Mouse (Mus musculus) intestine, postnatal 0 days (tissue): ENCODE measurements around the gene Ptdss2. TPM values are rescaled to one million over a fixed set of nuclear protein-coding genes. Genes with fewer than 3 reads are reported as not detected.

ENCODE experiments used
- ATAC-seq: fragments of 200-750 bp; cut with Nextera tagmentation; 2 replicates; pipeline ENCODE4 v1.8.0; 2017; ENCODE audit warnings: mild to moderate bottlenecking, moderate TSS enrichment, moderate library complexity
- H3K27ac ChIP-seq: fragments of 300-500 bp; sonication (generic); 2 replicates; pipeline ENCODE4 v1.5.1; 2014; ENCODE audit warnings: mild to moderate bottlenecking, low read depth, low read length, moderate library complexity
- H3K27me3 ChIP-seq: fragments of 300-500 bp; sonication (generic); replicated peaks from 2 replicates; pipeline ENCODE4 v1.6.1; 2014; ENCODE audit warnings: low read length, mixed read lengths; ENCODE audit not compliant: control insufficient read depth, insufficient read depth
- H3K36me3 ChIP-seq: fragments of 300-500 bp; sonication (generic); 2 replicates; pipeline ENCODE4 v1.6.1; 2014; ENCODE audit warnings: mild to moderate bottlenecking, moderate library complexity; ENCODE audit not compliant: control insufficient read depth, insufficient read depth
- H3K4me1 ChIP-seq: fragments of 300-500 bp; sonication (generic); replicated peaks from 2 replicates; pipeline ENCODE4 v1.6.1; 2014; ENCODE audit warnings: antibody characterized with exemption, low read length, mixed read lengths; ENCODE audit not compliant: control insufficient read depth, insufficient read depth
- H3K4me2 ChIP-seq: fragments of 300-500 bp; sonication (generic); replicated peaks from 2 replicates; pipeline ENCODE4 v1.6.1; 2014; ENCODE audit warnings: low read depth, mild to moderate bottlenecking, moderate library complexity
- H3K4me3 ChIP-seq: fragments of 300-500 bp; sonication (generic); 2 replicates; pipeline ENCODE4 v1.5.1; 2014; ENCODE audit warnings: low read depth, low read length
- H3K9ac ChIP-seq: fragments of 300-500 bp; sonication (generic); 2 replicates; pipeline ENCODE4 v1.6.1; 2014; ENCODE audit warnings: mild to moderate bottlenecking, low read depth, low read length
- H3K9me3 ChIP-seq: fragments of 300-500 bp; sonication (generic); 2 replicates; pipeline ENCODE4 v1.6.1; 2016; ENCODE audit warnings: mixed run types; ENCODE audit not compliant: control insufficient read depth
- CTCF ChIP-seq: sonication (generic); IDR thresholded peaks from 2 replicates; pipeline ENCODE4 v1.5.1; 2016; ENCODE audit warnings: low read depth, mild to moderate bottlenecking, control low read depth, antibody characterized with exemption, moderate library complexity
- WGBS: fragments of 180-500 bp; shearing (Covaris S2); extraction: QIAGEN DNeasy Blood & Tissue Kit; methylation state at CpG from one replicate; pipeline ENCODE4 v1.1.7; 2014; 5-methylcytosine and 5-hydroxymethylcytosine counted together
- polyA plus RNA-seq: library from polyadenylated mRNA; unstranded; fragments of >200 nt; fragmentation: Nextera tagmentation; extraction: Ambion mirVana; gene quantifications from 2 replicates; pipeline ENCODE4 v1.2.1, GENCODE M21; 2015

Gene Ptdss2
- polyA plus RNA-seq, 1 experiment from 2014 or later = 37.7 TPM

DNA sequence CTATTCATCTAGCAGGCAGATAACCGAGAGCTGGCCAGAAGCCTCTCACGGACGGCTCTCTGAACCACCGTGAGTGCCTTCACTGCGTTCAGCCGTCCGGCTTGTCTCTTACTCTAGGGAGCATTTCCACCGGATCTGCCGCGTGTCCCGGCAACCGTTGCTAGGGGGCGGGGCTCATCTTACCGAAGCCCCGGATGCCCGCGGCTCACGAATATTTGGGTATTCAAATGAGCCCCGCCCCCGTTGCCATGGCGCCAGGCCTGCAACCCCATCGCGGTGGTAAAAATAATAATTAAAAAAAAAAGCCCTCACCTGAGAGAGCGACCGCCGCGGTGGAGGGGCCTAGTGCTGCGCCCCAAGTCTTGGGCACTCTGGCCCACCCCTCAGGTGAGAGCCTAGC is 72.6 kb downstream of the Ptdss2 start:
- no peak for ATAC-seq
- 0 out of 2 replicates have a peak overlapping the region, but pooled peaks have one; percentile 1 for H3K9ac ChIP-seq
- H3K4me3 ChIP-seq = peak overlapping the region; percentile 86
- peak overlapping the region; percentile 87 for H3K4me2 ChIP-seq
- WGBS = under 1% methylated on average over 28 of the region's 28 CpGs
- peaks cover 6% of the 10 kb centered on the region; the same call in 1 of the 2 replicates for H3K4me1 ChIP-seq
- no peaks in the 10 kb centered on the region for H3K27me3 ChIP-seq
- peaks cover 25% of the 10 kb centered on the region for H3K36me3 ChIP-seq
- H3K27ac ChIP-seq = peak overlapping the region; percentile 15
- no peaks in the 10 kb centered on the region for H3K9me3 ChIP-seq
- no peak for TF ChIP-seq CTCF

DNA sequence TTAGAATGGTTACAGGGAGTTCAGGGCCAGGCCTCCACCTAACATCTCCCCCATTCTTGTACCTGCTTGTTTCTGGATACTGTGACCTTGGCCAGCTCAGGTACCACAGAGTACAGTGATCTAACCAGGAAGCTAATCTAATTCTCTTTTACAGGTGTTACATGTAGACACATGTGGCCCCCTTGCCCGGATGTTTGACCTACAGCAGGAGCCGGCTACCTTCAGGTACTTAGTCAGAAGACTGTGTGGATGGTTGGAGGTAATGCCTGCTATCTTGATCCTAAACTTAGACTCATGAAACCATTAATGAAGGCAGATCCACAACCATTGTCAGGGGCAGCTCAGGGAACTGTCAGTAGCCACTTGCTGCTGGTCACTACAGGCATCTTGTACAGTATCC is 73.6 kb downstream of the Ptdss2 start:
- no peak for TF ChIP-seq CTCF
- Histone ChIP-seq H3K9me3 (no peaks in the 10 kb centered on the region), H3K27ac (no peak overlapping the region), H3K4me2 (no peak overlapping the region), H3K4me1 (peaks cover 6% of the 10 kb centered on the region; the same call in 1 of the 2 replicates), H3K4me3 (no peak overlapping the region), H3K36me3 (peaks cover 16% of the 10 kb centered on the region), H3K27me3 (no peaks in the 10 kb centered on the region), H3K9ac (no peak overlapping the region)
- no peak for ATAC-seq
- WGBS = 48% methylated on average over 2 of the region's 2 CpGs

DNA sequence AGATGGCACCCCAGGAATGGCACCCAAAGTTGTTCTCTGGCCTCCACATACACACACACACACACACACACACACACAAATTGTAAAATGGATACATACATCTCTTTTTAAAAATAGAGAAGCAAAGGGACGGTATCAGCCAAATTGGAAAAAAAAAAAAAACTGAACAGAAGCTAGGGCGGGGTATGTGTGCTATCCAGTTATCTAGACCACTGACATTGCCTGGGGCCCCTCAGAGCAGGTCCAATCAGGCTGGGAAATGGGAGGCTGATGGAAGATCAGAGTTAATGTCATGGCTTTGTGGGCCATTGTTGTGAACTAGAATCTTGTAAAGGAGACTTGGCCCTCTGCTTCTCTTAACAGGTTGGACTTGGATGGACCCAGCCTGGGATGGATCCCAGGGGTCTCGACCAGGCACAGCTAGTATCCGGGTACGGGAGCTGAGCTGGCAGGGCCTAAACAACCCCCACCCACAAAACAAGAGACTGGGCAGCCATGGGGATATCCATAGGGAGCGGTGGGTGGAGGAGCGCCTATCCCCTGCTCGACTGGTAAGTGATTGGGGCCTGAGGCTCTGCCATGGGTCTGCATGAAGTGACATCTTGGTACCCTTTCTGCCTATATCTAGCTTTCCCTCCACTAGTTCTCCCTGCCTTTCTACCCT is 74.6 kb downstream of the Ptdss2 start:
- Histone ChIP-seq H3K4me2 (no peak overlapping the region), H3K4me3 (no peak overlapping the region), H3K9ac (no peak overlapping the region), H3K27ac (no peak overlapping the region), H3K27me3 (no peaks in the 10 kb centered on the region), H3K4me1 (peaks cover 6% of the 10 kb centered on the region; the same call in 1 of the 2 replicates), H3K36me3 (peaks cover 6% of the 10 kb centered on the region; the same call in 1 of the 2 replicates), H3K9me3 (no peaks in the 10 kb centered on the region)
- no peak for TF ChIP-seq CTCF
- 94% methylated on average over 8 of the region's 8 CpGs for WGBS
- ATAC-seq = no peak

DNA sequence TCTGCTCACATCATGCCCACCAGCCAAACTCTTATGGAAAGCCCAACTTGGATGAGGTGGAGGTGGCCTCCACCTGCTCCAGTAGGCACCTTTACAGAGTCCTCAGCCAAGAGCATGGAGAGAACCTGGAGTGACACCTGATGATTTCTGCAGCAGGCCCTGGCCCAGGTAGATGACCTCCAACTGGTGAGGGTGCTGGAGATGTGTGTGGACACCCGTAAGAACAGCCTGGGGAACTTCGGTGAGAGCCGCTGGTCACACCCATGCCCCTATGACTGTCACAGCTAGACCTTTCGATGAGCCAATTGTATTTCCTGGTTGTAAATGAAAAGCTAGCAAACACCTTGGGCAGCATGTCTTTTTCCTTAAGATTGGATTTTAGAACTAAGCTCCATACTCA is 75.9 kb downstream of the Ptdss2 start:
- Histone ChIP-seq H3K36me3 (0 out of 2 replicates have a peak, but pooled peaks cover 4% of the 10 kb centered on the region), H3K4me3 (no peak overlapping the region), H3K4me1 (peaks cover 6% of the 10 kb centered on the region; the same call in 1 of the 2 replicates), H3K27me3 (no peaks in the 10 kb centered on the region), H3K9me3 (no peaks in the 10 kb centered on the region), H3K27ac (no peak overlapping the region), H3K9ac (no peak overlapping the region), H3K4me2 (no peak overlapping the region)
- no peak for ATAC-seq
- 63% methylated on average over 4 of the region's 4 CpGs for WGBS
- TF ChIP-seq CTCF = no peak

DNA sequence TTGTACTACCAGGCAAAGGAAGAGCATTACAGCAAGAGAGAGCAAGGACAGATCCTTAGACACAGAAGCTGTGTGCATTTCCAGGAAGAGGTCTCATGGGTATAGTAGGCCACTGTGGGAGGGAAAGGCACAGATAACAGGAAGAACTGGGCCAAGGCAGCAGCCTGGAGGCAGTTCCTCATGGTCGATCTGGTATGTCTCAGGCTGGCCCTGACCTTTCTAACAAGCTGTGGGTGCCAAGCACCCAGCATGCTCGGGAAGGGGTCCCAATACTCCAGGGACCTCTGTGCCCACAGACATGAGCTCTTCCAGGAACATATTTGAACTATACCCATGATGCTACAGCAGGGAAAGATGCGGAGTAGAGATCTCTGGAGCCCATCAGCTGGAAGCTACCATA is 82.4 kb downstream of the Ptdss2 start:
- no peaks in the 10 kb centered on the region for H3K36me3 ChIP-seq
- 73% methylated on average over 3 of the region's 3 CpGs for WGBS
- ATAC-seq = no peak
- no peaks in the 10 kb centered on the region for H3K9me3 ChIP-seq
- no peak overlapping the region for H3K4me2 ChIP-seq
- no peaks in the 10 kb centered on the region for H3K27me3 ChIP-seq
- no peak for TF ChIP-seq CTCF
- no peaks in the 10 kb centered on the region for H3K4me1 ChIP-seq
- no peak overlapping the region for H3K4me3 ChIP-seq
- no peak overlapping the region for H3K27ac ChIP-seq
- H3K9ac ChIP-seq = no peak overlapping the region

DNA sequence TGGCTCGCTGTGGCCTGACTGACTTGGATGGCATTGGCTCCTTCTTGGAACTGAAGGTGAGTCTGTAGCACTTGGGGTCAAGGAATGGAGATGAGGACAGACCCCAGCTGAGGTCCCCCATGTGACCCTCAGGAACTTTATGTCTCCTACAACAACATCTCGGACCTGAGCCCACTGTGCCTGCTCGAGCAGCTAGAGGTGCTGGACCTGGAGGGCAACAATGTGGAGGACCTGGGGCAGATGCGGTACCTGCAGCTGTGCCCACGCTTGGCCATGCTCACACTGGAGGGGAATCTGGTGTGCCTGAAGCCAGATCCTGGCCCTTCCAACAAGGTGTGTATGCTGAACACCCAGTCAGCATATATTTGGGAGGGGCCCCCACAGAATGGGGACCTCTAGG is 83.3 kb downstream of the Ptdss2 start:
- Histone ChIP-seq H3K9me3 (no peaks in the 10 kb centered on the region), H3K27ac (no peak overlapping the region), H3K4me1 (no peaks in the 10 kb centered on the region), H3K9ac (no peak overlapping the region), H3K4me2 (no peak overlapping the region), H3K36me3 (no peaks in the 10 kb centered on the region), H3K27me3 (no peaks in the 10 kb centered on the region), H3K4me3 (no peak overlapping the region)
- no peak for ATAC-seq
- TF ChIP-seq CTCF = no peak
- 94% methylated on average over 5 of the region's 5 CpGs for WGBS
